Mouse (Mus musculus) hematopoietic stem cell, adult 5-6 weeks (primary cell): ENCODE measurements at regions not wholly inside any gene's neighbourhood (a gene's known extent, or its start where the extent isn't known, plus 50 kb on each side); places are given as distances from the start of the nearest gene placed in this dataset.
A peak's percentile ranks its signal among the peaks of the same experiment; 100 is the strongest.
"Not testable (repeated sequence)": the region's sequence is repeated elsewhere in the genome, so short reads cannot be mapped to it uniquely, and the experiment has no call there.

Experiments used
- ATAC-seq, 2 experiments: fragments of 125-278 bp in 1 of 2; replicated peaks in 1 of 2; 2 replicates each; pipeline ENCODE4 v1.8.0; 2016 to 2017; ENCODE audit warnings: inconsistent platforms in 2 of 2, mild to moderate bottlenecking in 2 of 2, moderate number of reproducible peaks in 2 of 2, low read depth in 1 of 2, moderate TSS enrichment in 1 of 2; ENCODE audit not compliant: low FRiP score in 2 of 2, poor library complexity in 2 of 2, severe bottlenecking in 2 of 2, insufficient read depth in 1 of 2, low TSS enrichment in 1 of 2

DNA sequence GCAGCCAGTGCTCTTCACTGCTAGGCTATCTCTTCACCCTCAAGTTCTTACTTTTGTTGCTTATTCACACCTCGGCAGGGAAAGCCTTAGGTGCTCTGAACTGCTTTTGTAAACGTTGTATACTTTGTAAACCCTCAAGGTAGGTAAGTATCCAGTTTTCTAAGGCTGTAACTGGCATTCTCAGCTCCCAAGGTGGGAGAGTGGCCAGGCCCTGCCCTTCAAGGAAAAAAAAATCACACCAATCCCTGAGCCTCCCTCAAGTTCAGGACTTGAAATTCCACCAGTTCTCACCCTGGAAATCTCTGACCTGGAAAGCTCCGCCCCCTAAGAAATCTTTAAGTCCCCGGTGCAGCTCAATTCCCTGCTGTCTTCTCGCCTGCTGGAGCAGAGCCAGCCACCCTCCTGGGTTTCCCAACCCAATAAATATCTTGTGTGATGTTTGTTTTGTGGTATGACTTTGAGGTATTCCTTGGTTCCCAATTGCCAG lies 188.9 kb downstream of the Unc5cl start:
- ATAC-seq: no peak

DNA sequence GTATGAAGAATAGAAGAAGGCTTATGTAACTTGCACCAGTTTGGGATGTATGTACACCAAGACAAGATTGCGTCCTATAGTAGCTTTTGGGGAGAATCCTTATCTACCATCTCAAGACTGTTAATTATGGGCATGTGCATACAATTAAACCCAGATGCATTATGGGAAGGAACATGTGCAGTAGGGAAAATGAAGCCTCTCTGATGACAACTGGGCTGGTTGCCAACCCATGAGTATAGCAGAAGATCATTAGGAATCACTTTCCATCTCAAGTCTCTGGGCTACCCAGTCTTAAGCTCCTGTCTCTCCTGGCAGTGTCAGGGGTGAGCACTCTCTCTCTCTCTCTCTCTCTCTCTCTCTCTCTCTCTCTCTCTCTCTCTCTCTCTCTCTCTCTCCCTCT lies 190.4 kb downstream of the Unc5cl start:
- ATAC-seq: no peak

DNA sequence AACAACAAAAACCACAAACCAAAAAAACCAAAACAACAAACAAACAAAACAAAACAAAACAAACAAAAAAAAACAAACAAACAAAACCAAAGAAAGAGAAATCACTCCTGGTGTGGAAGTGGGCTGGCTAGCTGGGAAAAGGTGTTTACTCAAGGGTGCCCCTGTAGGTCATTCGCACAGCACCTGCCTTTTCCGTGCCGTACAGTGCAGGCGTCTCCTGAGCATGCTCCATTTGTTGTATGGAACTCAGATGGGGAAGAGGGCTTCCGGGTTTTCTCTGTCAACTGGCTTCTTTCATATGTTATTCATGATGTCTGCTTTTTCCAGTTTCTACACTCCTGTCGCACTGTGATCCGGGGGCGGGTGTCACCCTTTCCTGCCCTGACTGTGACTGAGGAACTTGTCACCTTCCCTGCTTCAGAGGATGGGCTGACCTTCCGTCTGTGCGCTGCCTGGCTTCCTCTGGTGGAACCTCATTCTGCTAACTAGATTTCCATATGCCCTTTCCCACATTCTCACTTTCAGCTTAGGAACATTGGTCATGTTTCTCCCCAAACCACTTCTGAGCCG lies 192.0 kb downstream of the Unc5cl start:
- ATAC-seq: peak in 1 of 2 experiments; percentile 40; a peak in 1 of 4 replicates

DNA sequence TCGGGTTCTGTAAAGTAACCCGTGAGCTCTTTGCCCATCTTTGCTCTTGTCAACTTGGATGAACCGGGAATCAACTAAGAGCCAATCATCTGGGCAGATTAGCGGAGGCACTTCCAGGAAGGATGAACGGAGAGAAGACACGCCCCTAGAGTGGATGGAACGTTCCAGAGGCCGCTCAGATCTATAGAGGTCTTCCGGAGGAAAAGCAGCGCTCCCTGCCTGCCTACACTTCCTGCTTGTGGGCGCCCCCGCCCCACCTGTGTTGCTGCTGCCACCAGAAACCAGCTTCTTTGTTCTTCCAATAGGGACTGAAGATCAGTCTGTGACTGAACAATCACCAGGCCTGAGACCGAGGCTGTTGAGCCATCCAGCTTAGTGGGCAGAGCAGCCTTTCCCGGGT lies 192.7 kb downstream of the Unc5cl start:
- ATAC-seq: peak; percentile 36 to 40; a peak in 2 of 4 replicates

DNA sequence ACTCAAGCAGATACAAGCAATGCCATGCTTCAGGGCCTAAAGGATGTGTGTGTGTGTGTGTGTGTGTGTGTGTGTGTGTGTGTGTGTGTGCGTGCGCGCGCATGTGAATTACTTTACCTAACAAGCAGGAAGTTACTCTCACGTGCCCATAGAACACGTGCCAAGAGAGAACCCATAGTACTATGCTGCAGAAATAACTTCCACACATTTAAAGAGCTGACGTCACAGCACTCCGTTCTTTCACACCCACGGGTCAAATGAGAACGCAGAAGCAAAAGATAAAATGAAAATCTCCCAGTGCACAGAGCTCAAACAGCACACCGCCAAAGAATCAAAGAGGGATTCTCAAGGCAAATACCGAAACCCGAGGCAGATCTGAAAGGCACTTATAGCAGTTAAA lies 195.9 kb downstream of the Unc5cl start:
- no peak for ATAC-seq

DNA sequence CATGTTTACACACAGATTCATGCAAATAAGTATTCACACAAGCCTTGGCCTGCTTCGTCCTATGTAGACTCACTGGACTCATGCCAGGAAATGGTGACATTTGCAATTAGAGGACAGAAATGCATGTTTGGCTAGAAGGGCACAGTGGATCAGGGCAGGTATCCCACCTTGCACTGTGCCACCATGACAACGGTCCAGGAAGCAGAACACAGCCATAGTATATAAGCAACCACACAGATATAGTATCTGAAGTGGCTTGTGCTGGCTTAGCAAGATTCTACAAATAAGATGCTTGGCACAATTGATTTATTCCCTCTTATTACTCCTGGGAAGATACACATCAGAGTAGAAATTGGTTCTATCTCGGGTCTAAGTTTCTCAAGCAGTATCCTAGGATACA lies 218.0 kb downstream of the Unc5cl start:
- no peak for ATAC-seq

DNA sequence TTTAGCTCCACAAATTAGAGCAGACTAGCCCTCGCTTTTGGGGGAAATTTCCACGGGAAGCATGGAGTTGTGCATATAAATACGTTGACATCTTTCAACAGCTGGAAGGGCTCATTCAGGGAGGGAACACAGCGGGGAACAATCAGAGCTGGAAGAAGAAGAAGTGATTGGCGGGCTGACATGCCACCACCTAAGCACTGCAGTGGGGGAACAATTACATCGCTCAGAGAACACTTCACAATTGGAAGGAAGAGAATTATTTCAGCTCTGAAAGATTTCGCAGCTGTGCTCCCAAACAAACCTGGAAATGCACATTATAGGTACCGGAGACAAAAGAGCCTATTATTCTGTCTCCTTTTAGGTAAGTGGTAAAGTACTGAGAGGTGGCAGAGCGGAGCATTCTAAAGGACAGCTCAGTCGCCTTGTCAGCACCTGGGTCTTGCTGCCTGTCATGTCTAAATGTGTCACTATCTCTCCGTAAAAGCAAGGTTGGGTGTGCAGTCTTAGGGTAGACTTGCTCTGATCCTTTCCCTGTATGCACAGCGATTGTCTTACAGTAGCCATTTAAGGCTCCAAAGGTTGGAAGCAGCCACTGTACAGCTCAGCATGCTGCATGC lies 223.6 kb downstream of the Unc5cl start:
- no peak for ATAC-seq

DNA sequence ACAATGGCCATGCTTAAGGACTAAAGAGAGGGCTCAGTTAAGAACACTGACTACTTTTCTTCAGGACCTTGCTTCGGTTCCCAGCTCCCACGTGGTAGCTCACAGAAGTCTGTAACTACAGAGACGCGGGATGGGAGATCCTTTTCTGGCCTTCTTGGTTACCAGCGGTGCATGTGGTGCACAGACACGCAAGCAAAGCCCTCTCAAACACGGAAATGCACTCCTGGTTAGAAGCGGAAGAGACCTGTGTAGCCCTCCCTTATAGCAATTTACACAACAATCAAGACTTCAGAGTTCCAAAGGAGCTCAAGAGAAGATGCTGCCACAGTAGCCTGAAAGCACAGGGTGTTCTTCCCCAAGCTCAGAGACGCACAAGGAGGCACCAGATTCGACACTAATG lies 225.6 kb downstream of the Unc5cl start:
- no peak for ATAC-seq

DNA sequence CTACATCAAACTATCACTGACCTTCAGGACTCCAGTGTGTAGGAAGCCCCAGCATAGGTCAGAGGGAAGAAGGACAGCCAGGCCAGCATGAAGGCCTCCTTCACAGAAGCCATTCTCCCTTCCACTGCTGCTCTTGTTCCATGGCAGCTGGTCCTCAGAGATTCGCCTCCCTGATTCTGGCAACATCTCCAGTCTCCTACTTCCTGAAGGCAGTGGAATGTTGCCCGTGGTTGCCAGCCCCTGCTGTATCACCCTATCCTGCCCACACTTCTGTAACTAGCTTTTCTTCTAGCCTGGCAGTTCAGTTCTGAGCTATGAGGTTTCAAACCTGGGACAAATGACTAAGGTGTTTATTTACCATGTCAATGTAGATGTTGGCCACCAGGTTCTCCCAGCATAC lies 234.2 kb downstream of the Unc5cl start:
- no peak for ATAC-seq

DNA sequence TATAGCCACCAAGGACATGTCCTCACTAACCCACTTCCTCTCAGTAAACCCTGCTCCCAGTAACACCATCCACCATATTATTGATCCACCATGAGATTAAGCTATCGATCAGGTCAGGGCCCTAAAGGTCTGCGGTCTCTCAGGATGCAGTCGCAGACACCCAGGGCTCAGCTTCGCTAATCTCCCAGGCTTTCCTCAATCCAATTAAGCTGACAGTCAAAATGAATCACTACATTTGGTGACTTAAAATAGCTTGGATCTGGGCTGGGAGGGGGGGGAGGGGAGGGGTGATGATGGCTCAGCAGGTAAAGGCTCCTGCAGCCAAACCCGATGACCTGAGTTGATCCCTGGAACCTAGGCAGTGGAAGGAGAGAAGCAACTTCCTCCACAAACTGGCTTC lies 233.7 kb upstream of the Lrfn2 start:
- no peak for ATAC-seq

DNA sequence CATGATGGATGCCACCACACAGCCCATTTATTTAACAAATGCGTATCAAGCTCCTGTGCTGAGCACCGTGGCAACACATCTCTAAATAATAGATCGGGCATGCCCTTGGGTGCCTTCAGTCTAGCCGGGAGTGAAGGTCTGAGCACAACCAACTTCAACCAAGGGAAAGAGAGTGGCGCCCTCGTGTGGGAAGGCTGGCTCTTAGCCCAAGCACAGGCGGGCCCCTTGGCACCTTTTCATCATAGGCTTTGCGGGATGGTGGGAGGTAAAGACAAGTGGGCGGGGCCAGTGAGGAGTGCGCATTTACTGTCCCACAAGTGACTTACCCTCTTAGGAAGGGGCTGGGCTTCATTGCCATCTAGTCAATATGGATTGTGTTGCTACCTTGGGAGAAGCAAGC lies 231.6 kb upstream of the Lrfn2 start:
- ATAC-seq: no peak

DNA sequence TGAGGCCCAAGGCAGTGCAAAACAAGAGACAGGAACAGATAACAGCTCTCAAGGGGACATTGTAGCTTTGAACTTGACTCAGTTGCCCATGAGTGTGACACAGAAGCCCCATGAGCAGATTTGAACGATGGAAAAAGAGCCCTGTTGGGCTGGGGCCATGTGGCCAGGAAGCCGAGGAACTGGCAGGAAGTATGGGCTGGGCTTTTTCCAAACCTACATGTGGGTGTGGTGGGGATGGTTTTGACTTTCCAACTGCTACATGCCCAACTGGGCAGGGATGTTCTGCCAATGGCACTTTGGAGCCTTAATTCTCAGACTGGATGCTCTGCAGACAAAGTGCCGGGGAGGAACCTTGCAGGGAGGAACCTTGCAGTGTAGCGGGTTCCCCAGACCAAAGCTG lies 211.7 kb upstream of the Lrfn2 start:
- no peak for ATAC-seq

DNA sequence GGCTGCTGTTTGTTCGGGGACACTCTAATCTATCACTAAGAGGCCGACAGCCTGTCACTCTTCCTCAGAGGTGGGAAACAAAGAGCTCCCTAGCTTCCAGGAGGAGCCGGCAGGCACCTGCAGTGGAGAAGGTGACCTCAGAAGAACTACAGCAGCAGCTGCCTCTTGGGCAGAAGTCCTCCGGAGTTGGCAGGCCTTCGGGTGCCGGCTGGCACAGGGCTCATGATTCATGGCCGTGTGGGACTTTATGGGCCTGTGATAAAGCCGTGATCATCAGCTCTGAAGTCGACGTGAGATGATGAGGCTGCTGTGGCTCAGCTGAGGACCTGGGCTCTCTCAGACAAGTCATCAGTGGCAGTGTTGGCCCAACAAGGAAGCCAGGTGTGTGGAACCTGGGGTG lies 208.9 kb upstream of the Lrfn2 start:
- no peak for ATAC-seq

DNA sequence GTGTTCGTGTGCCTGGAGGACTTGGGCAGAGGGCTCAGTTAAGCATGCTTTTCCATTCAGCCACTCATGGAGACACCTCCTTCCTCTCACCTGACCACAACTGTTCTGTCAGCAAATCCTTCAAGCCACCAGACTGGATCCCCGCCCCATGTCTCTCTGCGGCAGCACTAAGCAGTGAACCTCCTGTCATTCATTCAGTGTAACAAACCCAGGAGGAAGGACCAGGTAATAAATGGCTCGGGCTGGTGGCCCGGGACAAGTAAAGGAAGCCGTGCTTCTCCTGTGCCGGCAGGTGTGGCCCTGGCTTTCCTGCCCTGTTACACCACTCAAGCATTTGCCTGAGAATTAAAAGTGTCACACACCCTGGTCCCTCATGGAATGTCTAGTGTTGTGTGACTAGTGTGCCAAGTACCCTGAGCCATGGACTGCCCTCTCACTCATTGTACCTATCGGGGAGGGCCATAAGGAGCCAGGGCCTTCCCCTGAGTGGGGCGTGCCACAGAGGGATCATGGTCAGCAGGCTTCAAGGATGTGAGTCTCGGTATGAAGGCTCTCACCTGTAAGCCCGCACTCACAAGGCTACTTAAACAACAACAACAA lies 207.6 kb upstream of the Lrfn2 start:
- ATAC-seq: no peak

DNA sequence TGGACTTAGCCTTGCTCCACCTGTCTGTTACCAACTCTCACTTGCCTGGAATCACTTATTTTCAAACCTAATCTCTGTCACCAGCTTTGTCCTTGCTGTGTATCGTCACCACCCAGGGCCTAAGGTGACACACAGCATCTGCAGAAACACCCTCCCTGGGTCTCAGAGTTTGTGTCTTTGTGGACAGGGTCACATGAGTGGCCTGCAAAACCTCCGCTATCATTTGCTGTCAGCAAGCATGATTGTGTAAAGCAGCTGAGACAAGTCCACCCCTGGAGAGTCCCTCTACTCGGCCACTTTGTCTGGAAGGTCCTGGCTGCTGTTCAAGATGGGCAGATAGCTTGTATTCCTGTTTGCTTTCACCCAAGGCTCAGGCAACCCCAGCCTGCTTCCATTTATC lies 205.7 kb upstream of the Lrfn2 start:
- no peak for ATAC-seq

DNA sequence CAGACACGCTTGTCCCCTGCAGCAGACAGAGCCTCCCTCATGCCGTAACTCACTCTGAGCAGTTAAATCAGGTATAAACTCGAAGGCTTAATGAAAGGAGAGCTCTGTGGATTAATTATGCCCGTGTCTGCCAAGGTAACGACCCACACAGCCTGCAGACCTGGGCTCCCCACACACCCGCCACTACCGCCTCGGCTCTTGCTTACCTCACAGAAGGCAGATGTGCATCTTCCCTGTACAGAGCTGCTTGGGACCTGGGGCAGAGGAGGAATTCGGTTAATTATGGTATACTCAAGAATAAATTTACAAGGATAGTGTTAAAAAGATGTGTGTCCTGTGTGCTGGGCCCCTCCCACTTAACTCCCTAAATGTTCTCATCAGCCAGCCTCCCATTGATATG lies 198.4 kb upstream of the Lrfn2 start:
- no peak for ATAC-seq

DNA sequence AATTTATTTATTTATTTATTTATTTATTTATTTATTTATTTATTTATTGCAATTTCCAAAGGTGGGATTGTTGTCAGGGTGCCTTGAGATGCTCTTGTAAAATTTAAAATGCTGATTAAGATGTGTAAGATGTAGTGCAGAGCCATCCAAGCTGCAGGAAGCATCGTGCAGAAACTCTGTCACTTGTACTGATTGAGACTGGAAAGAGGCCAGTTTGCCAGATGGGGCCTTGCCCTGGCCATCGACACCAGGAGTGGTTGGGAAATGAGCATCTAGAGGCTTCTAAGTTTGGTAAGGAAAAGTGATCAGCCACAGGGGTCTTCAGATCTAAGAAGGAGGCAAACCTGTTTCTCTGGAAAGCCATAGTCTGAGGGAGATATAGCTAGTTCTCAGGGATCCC lies 195.0 kb upstream of the Lrfn2 start:
- not testable (repeated sequence) for ATAC-seq

DNA sequence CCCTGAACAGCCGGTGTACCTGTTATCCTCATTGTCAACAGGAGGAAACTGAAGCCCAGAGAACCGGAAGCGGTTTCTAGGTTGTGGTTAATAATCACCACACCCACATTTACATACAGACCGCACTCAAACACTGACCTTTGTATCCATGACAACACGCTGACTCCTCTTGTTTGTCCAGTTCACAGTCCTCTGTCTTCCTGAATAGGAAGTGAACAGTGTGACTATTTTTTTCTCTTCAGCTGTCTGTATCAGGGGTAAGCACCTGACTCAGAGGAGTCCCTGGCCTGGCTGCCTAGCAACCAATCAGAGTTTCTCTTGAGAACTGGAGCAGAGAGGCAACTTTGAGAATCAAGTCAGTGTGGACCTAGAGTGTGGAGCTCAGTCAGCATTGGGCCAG lies 193.5 kb upstream of the Lrfn2 start:
- peak; percentile 42 to 77 for ATAC-seq
